Mouse (Mus musculus) megakaryocyte, embryonic 14.5 days (primary cell): ENCODE measurements around the gene Yars. TPM values are rescaled to one million over a fixed set of nuclear protein-coding genes. Genes with fewer than 3 reads are reported as not detected.

Experiments used
- H3K27me3 ChIP-seq: replicated peaks from 2 replicates; pipeline ENCODE3; 2012; ENCODE audit warnings: inconsistent platforms
- H3K36me3 ChIP-seq: replicated peaks from 2 replicates; pipeline ENCODE3; 2012; ENCODE audit warnings: low read length, inconsistent platforms, mixed read lengths
- H3K4me1 ChIP-seq: 2 replicates; pipeline ENCODE4 v1.6.1; 2012; ENCODE audit warnings: inconsistent platforms
- H3K4me3 ChIP-seq: replicated peaks from 2 replicates; pipeline ENCODE3; 2012; ENCODE audit warnings: moderate library complexity, mild to moderate bottlenecking, inconsistent platforms
- H3K9me3 ChIP-seq: 2 replicates; pipeline ENCODE4 v1.6.1; 2012; ENCODE audit warnings: inconsistent platforms
- FLI1 ChIP-seq: IDR thresholded peaks from 2 replicates; pipeline ENCODE4 v1.6.1; 2012; ENCODE audit warnings: low read length, inconsistent platforms, mixed read lengths
- GATA1 ChIP-seq: IDR thresholded peaks from 3 replicates; pipeline ENCODE4 v1.6.1; 2012; ENCODE audit warnings: mixed read lengths, low read length, inconsistent platforms, borderline replicate concordance
- polyA plus RNA-seq: library from polyadenylated mRNA; stranded (reverse); fragments of >175 nt; gene quantifications from 2 replicates; pipeline ENCODE4 v1.2.3, GENCODE M21; 2012; ENCODE audit warnings: low replicate concordance; ENCODE audit not compliant: insufficient read depth

Gene Yars
- polyA plus RNA-seq, 1 experiment, result 17.4 TPM

DNA sequence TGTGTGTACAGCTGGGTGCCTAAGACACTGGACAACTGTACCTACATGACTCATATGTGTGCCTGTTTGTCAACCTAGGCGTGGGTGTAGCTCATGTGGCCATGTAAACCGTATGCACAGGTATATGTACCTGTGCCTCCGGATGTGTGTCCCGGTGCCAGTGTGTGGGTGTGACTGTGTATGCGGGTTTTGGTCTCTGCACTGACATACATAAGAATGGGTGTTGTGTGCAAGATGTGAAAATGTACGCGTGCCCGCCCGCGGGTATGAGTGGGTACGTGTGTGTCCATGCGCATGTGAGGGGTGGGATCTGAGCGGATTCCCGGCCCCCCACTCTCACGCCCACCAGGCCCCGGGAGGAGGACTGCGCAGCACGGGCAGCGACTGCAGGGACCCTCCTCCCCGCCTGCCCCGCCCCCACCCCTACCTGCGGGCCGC is 49.0 kb downstream of the Yars start:
- Histone ChIP-seq H3K4me1 (peaks cover 84% of the 10 kb centered on the region), H3K36me3 (no peaks in the 10 kb centered on the region), H3K4me3 (peak overlapping the region; percentile 90), H3K9me3 (no peaks in the 10 kb centered on the region), H3K27me3 (peaks cover 75% of the 10 kb centered on the region)
- no peak for TF ChIP-seq FLI1
- TF ChIP-seq GATA1, result no peak

- Histone ChIP-seq H3K4me1 (peaks cover 83% of the 10 kb centered on the region), H3K4me3 (peak overlapping the region; percentile 90), H3K27me3 (peaks cover 75% of the 10 kb centered on the region), H3K36me3 (no peaks in the 10 kb centered on the region), H3K9me3 (no peaks in the 10 kb centered on the region)
- TF ChIP-seq FLI1, result no peak
- no peak for TF ChIP-seq GATA1
Measured at GRCm38 (mm10) chr4:129239075-129239474, 49.5 kb downstream of the Yars start.

- H3K9me3 ChIP-seq, result no peaks in the 10 kb centered on the region
- H3K4me3 ChIP-seq, result no peak overlapping the region
- no peaks in the 10 kb centered on the region for H3K36me3 ChIP-seq
- peaks cover 82% of the 10 kb centered on the region for H3K4me1 ChIP-seq
- H3K27me3 ChIP-seq, result peaks cover 79% of the 10 kb centered on the region
- TF ChIP-seq FLI1 (no peak), GATA1 (no peak)
Measured at GRCm38 (mm10) chr4:129241898-129242297, 52.3 kb downstream of the Yars start.

- Histone ChIP-seq H3K36me3 (no peaks in the 10 kb centered on the region), H3K4me3 (no peak overlapping the region), H3K9me3 (no peaks in the 10 kb centered on the region), H3K27me3 (peaks cover 78% of the 10 kb centered on the region), H3K4me1 (peaks cover 82% of the 10 kb centered on the region)
- TF ChIP-seq FLI1, result no peak
- no peak for TF ChIP-seq GATA1
Measured at GRCm38 (mm10) chr4:129242327-129242726, 52.8 kb downstream of the Yars start.

DNA sequence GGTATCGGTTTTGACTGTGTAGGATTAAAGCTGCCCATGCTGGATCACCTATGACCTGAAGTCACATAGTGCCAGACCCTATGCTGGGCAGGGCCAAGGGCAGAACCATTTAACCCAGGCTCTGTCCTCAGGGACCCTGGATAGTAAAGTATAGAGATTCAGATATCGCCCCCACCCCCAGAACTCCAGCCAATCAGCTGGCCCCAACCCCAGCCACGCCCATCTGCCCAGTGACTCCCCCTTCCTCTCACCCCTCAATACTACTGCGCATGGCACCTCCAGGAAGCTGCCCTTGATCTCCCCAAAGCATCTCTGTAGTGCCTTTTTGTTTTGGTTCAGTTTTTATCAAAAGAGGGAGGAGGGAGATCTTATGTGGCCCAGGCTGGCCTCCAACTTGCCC is 53.2 kb downstream of the Yars start:
- H3K36me3 ChIP-seq, result no peaks in the 10 kb centered on the region
- TF ChIP-seq GATA1, result no peak
- no peak for TF ChIP-seq FLI1
- H3K4me3 ChIP-seq, result no peak overlapping the region
- peaks cover 82% of the 10 kb centered on the region for H3K4me1 ChIP-seq
- H3K27me3 ChIP-seq, result peaks cover 78% of the 10 kb centered on the region
- H3K9me3 ChIP-seq, result no peaks in the 10 kb centered on the region

DNA sequence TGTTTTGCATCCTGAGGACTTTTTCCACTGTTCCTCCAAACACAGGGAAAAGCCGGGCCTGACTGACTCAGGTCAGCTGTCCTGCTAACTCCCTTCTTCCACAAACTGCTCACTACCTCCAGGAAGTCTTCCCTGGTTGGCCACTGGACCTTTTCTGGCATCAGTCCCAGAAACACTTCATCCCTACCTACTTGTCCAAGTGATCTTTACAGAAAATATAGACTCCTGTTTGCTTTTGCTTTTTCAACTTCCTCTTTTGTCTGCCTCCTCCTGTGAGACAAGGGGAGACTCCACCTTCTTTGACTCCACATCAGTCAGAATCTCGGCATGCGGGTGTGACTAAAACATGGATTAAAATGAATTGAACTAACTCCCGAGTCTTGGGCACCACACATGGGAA is 55.2 kb downstream of the Yars start:
- Histone ChIP-seq H3K27me3 (peaks cover 72% of the 10 kb centered on the region), H3K4me1 (peaks cover 80% of the 10 kb centered on the region)
- no peak for TF ChIP-seq FLI1
- no peak for TF ChIP-seq GATA1

GRCm38 (mm10) chr4:129246360-129247301 is 57.1 kb downstream of the Yars start:
- TF ChIP-seq FLI1 (no peak), GATA1 (no peak)
- peaks cover 56% of the 10 kb centered on the region for H3K27me3 ChIP-seq
- peaks cover 85% of the 10 kb centered on the region for H3K4me1 ChIP-seq
- H3K36me3 ChIP-seq, result no peaks in the 10 kb centered on the region
- H3K9me3 ChIP-seq, result no peaks in the 10 kb centered on the region
- H3K4me3 ChIP-seq, result peak overlapping the region; percentile 90

More for the DNA sequence above, 55.2 kb downstream of the Yars start:
- peak overlapping the region; percentile 70 for H3K4me3 ChIP-seq
- H3K36me3 ChIP-seq, result no peaks in the 10 kb centered on the region
- no peaks in the 10 kb centered on the region for H3K9me3 ChIP-seq

GRCm38 (mm10) chr4:129247381-129248242 is 58.1 kb downstream of the Yars start:
- H3K36me3 ChIP-seq, result no peaks in the 10 kb centered on the region
- H3K4me1 ChIP-seq, result peaks cover 81% of the 10 kb centered on the region
- peaks cover 47% of the 10 kb centered on the region for H3K27me3 ChIP-seq
- H3K9me3 ChIP-seq, result no peaks in the 10 kb centered on the region
- TF ChIP-seq GATA1 (no peak), FLI1 (no peak)
- peak overlapping the region; percentile 90 for H3K4me3 ChIP-seq

- H3K27me3 ChIP-seq, result peaks cover 46% of the 10 kb centered on the region
- H3K4me1 ChIP-seq, result peaks cover 74% of the 10 kb centered on the region
- H3K4me3 ChIP-seq, result peak overlapping the region; percentile 90
- no peaks in the 10 kb centered on the region for H3K9me3 ChIP-seq
- TF ChIP-seq FLI1, result no peak
- no peak for TF ChIP-seq GATA1
- H3K36me3 ChIP-seq, result no peaks in the 10 kb centered on the region
Measured at GRCm38 (mm10) chr4:129248243-129248767, 58.7 kb downstream of the Yars start.

DNA sequence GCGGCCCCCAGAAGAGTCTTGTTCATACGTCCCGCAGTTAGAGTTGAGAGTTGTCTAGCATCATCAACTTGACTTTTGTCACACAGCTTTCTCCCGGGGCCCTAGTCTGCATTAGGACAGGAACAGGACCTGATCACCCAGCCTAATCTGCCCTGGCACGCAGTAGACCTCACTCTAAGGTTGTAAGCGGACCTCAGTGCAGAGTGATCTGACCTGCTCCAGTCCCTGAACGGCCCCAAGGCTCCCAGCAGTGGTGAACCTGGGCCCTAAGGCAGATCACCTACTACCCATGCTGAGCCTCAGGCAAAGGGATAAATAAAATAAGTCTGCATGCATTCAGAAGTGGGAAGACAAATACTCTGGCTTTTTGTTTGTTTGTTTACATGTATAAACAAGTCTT is 59.7 kb downstream of the Yars start:
- H3K4me1 ChIP-seq, result peaks cover 80% of the 10 kb centered on the region
- TF ChIP-seq GATA1 (no peak), FLI1 (no peak)
- H3K9me3 ChIP-seq, result no peaks in the 10 kb centered on the region
- peak overlapping the region; percentile 26 for H3K4me3 ChIP-seq
- peaks cover 46% of the 10 kb centered on the region for H3K27me3 ChIP-seq
- no peaks in the 10 kb centered on the region for H3K36me3 ChIP-seq
